Mouse (Mus musculus): ENCODE measurements at regions not wholly inside any gene's neighbourhood (a gene's known extent, or its start where the extent isn't known, plus 50 kb on each side); places are given as distances from the start of the nearest gene placed in this dataset.

- 56% methylated on average over 12 of the region's 12 CpGs for WGBS
- no peak for DNase-seq (ENCODE audit: low spot score)
- Histone ChIP-seq H3K36me3 (ENCODE audit: control insufficient read depth, insufficient read depth, low read length) (no peaks in the 10 kb centered on the region), H3K27me3 (ENCODE audit: control insufficient read depth, insufficient read depth, low read length) (no peaks in the 10 kb centered on the region), H3K4me3 (replicated peaks; ENCODE audit: low read length) (no peak overlapping the region), H3K27ac (replicated peaks; ENCODE audit: low read depth, low read length) (no peak overlapping the region), H3K9me3 (ENCODE audit: control insufficient read depth, low read length) (no peaks in the 10 kb centered on the region), H3K4me1 (ENCODE audit: control insufficient read depth, insufficient read depth, low read length) (no peaks in the 10 kb centered on the region), H3K4me2 (replicated peaks; ENCODE audit: low read depth, low read length, severe bottlenecking) (no peak overlapping the region), H3K9ac (ENCODE audit: low read depth, low read length, severe bottlenecking) (no peak overlapping the region)
- TF ChIP-seq POLR2A (IDR thresholded peaks at IDR 0.05; ENCODE audit: borderline replicate concordance, extremely low read depth, insufficient read depth, insufficient read length), result no peak
- ATAC-seq (ENCODE audit: low FRiP score, low read depth), result no peak
Measured at GRCm38 (mm10) chr1:19583071-19584034, 374.6 kb downstream of the Tfap2b start.

- Histone ChIP-seq H3K4me2 (replicated peaks; ENCODE audit: low read depth, low read length, severe bottlenecking) (no peak overlapping the region), H3K9me3 (ENCODE audit: control insufficient read depth, low read length) (no peaks in the 10 kb centered on the region), H3K4me3 (replicated peaks; ENCODE audit: low read length) (no peak overlapping the region), H3K9ac (ENCODE audit: low read depth, low read length, severe bottlenecking) (no peak overlapping the region), H3K36me3 (ENCODE audit: control insufficient read depth, insufficient read depth, low read length) (no peaks in the 10 kb centered on the region), H3K27ac (replicated peaks; ENCODE audit: low read depth, low read length) (no peak overlapping the region), H3K27me3 (ENCODE audit: control insufficient read depth, insufficient read depth, low read length) (no peaks in the 10 kb centered on the region), H3K4me1 (ENCODE audit: control insufficient read depth, insufficient read depth, low read length) (no peaks in the 10 kb centered on the region)
- DNase-seq (ENCODE audit: low spot score) (no peak), ATAC-seq (ENCODE audit: low FRiP score, low read depth) (no peak)
- TF ChIP-seq POLR2A (IDR thresholded peaks at IDR 0.05; ENCODE audit: borderline replicate concordance, extremely low read depth, insufficient read depth, insufficient read length), result no peak
- WGBS, result 84% methylated on average over 7 of the region's 7 CpGs
Measured at GRCm38 (mm10) chr1:19605506-19605905, 396.8 kb downstream of the Tfap2b start.

- no peak overlapping the region for H3K4me3 ChIP-seq (replicated peaks; ENCODE audit: low read length)
- no peak overlapping the region for H3K4me2 ChIP-seq (replicated peaks; ENCODE audit: low read depth, low read length, severe bottlenecking)
- no peaks in the 10 kb centered on the region for H3K4me1 ChIP-seq (ENCODE audit: control insufficient read depth, insufficient read depth, low read length)
- ATAC-seq (ENCODE audit: low FRiP score, low read depth) (no peak), DNase-seq (ENCODE audit: low spot score) (no peak)
- 63% methylated on average over 4 of the region's 4 CpGs for WGBS
- no peak overlapping the region for H3K27ac ChIP-seq (replicated peaks; ENCODE audit: low read depth, low read length)
- H3K36me3 ChIP-seq (ENCODE audit: control insufficient read depth, insufficient read depth, low read length), result no peaks in the 10 kb centered on the region
- H3K9me3 ChIP-seq (ENCODE audit: control insufficient read depth, low read length), result no peaks in the 10 kb centered on the region
- no peaks in the 10 kb centered on the region for H3K27me3 ChIP-seq (ENCODE audit: control insufficient read depth, insufficient read depth, low read length)
- no peak overlapping the region for H3K9ac ChIP-seq (ENCODE audit: low read depth, low read length, severe bottlenecking)
- TF ChIP-seq POLR2A (IDR thresholded peaks at IDR 0.05; ENCODE audit: borderline replicate concordance, extremely low read depth, insufficient read depth, insufficient read length), result no peak
Measured at GRCm38 (mm10) chr1:19615688-19616087, 407.0 kb downstream of the Tfap2b start.

GRCm38 (mm10) chr1:19639136-19639535, 430.4 kb downstream of the Tfap2b start:
- Histone ChIP-seq H3K4me2 (replicated peaks; ENCODE audit: low read depth, low read length, severe bottlenecking) (no peak overlapping the region), H3K36me3 (ENCODE audit: control insufficient read depth, insufficient read depth, low read length) (no peaks in the 10 kb centered on the region), H3K27me3 (ENCODE audit: control insufficient read depth, insufficient read depth, low read length) (no peaks in the 10 kb centered on the region), H3K4me1 (ENCODE audit: control insufficient read depth, insufficient read depth, low read length) (no peaks in the 10 kb centered on the region), H3K4me3 (replicated peaks; ENCODE audit: low read length) (no peak overlapping the region), H3K9me3 (ENCODE audit: control insufficient read depth, low read length) (no peaks in the 10 kb centered on the region), H3K27ac (replicated peaks; ENCODE audit: low read depth, low read length) (no peak overlapping the region), H3K9ac (ENCODE audit: low read depth, low read length, severe bottlenecking) (no peak overlapping the region)
- DNase-seq (ENCODE audit: low spot score), result no peak
- WGBS, result 82% methylated on average over 8 of the region's 8 CpGs
- no peak for ATAC-seq (ENCODE audit: low FRiP score, low read depth)
- TF ChIP-seq POLR2A (IDR thresholded peaks at IDR 0.05; ENCODE audit: borderline replicate concordance, extremely low read depth, insufficient read depth, insufficient read length), result no peak

GRCm38 (mm10) chr1:19647713-19648589, 439.2 kb downstream of the Tfap2b start:
- TF ChIP-seq POLR2A (IDR thresholded peaks at IDR 0.05; ENCODE audit: borderline replicate concordance, extremely low read depth, insufficient read depth, insufficient read length), result no peak
- 51% methylated on average over 2 of the region's 2 CpGs for WGBS
- Histone ChIP-seq H3K9ac (ENCODE audit: low read depth, low read length, severe bottlenecking) (no peak overlapping the region), H3K9me3 (ENCODE audit: control insufficient read depth, low read length) (no peaks in the 10 kb centered on the region), H3K36me3 (ENCODE audit: control insufficient read depth, insufficient read depth, low read length) (no peaks in the 10 kb centered on the region), H3K4me2 (replicated peaks; ENCODE audit: low read depth, low read length, severe bottlenecking) (no peak overlapping the region), H3K4me3 (replicated peaks; ENCODE audit: low read length) (no peak overlapping the region), H3K27me3 (ENCODE audit: control insufficient read depth, insufficient read depth, low read length) (no peaks in the 10 kb centered on the region), H3K4me1 (ENCODE audit: control insufficient read depth, insufficient read depth, low read length) (no peaks in the 10 kb centered on the region), H3K27ac (replicated peaks; ENCODE audit: low read depth, low read length) (no peak overlapping the region)
- DNase-seq (ENCODE audit: low spot score), result peak; percentile 48
- ATAC-seq (ENCODE audit: low FRiP score, low read depth), result peak; percentile 65

All from limb, embryonic 14.5 days (tissue).